Mouse (Mus musculus) embryonic fibroblast, embryonic 13.5 days (primary cell): Measurements from ENCODE around the gene Brdt. TPM values are rescaled to one million over a fixed set of nuclear protein-coding genes. Genes with fewer than 3 reads are reported as not detected.

Experiments used
- H3K27ac ChIP-seq: 2 replicates; pipeline ENCODE4 v1.5.1; 2012; ENCODE audit warnings: low read length, control low read depth, inconsistent platforms; ENCODE audit not compliant: insufficient read depth
- H3K4me1 ChIP-seq: 2 replicates; pipeline ENCODE4 v1.6.1; 2011; ENCODE audit warnings: low read length; ENCODE audit not compliant: control insufficient read depth, insufficient read depth
- H3K4me3 ChIP-seq: 2 replicates; pipeline ENCODE4 v1.5.1; 2011; ENCODE audit warnings: mild to moderate bottlenecking, control low read depth, low read length; ENCODE audit not compliant: insufficient read depth
- CTCF ChIP-seq: IDR thresholded peaks from 2 replicates; pipeline ENCODE4 v1.5.1; 2011; ENCODE audit warnings: mild to moderate bottlenecking, control low read depth, low read length, moderate library complexity, borderline replicate concordance; ENCODE audit not compliant: insufficient read depth
- POLR2A ChIP-seq: IDR thresholded peaks from 2 replicates; pipeline ENCODE4 v1.6.1; 2011; ENCODE audit warnings: low read depth, mild to moderate bottlenecking, control low read depth, low read length, moderate library complexity
- polyA plus RNA-seq: library from polyadenylated mRNA; stranded (reverse); fragments of >200 nt; gene quantifications from 2 replicates; pipeline ENCODE4 v1.2.4, GENCODE M21; 2011; ENCODE audit warnings: low read depth; ENCODE audit not compliant: missing spikeins, insufficient read length

Brdt gene
- polyA plus RNA-seq: 1.4 and 2.0 TPM in 2 replicates

DNA sequence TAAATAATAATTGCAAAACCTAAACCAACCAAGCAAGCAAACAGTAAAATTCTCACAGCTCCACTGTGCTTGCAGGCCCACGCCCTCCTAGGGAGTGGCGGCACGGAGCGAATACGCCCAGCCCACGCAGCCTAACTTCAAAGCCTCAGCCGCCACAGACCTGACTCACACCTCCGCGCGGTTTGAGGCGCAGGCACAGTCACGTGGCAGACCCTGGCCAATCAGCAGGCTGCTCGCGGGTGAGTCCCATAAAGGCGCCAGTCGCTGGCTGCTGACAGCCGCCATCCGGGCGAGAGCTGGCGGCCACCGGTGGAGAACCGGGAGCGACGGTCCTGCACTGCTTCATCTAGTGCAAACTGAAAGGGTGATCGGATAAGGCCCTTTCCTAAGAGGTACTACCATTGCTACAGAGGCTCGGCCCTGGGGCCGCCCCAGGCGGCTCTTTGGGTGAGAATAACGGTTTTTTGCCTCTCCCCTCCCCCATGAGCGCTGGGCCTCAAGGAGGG, at the start of gene Brdt:
Gene Brdt (plus strand): TSS at position 244 of the 506 bp plus-strand sequence.
- Histone ChIP-seq H3K27ac (no peak within 1 kb of the TSS), H3K4me1 (no peaks in the 10 kb centered on the region), H3K4me3 (no peak within 1 kb of the TSS)
- TF ChIP-seq POLR2A (no peak), CTCF (no peak)

DNA sequence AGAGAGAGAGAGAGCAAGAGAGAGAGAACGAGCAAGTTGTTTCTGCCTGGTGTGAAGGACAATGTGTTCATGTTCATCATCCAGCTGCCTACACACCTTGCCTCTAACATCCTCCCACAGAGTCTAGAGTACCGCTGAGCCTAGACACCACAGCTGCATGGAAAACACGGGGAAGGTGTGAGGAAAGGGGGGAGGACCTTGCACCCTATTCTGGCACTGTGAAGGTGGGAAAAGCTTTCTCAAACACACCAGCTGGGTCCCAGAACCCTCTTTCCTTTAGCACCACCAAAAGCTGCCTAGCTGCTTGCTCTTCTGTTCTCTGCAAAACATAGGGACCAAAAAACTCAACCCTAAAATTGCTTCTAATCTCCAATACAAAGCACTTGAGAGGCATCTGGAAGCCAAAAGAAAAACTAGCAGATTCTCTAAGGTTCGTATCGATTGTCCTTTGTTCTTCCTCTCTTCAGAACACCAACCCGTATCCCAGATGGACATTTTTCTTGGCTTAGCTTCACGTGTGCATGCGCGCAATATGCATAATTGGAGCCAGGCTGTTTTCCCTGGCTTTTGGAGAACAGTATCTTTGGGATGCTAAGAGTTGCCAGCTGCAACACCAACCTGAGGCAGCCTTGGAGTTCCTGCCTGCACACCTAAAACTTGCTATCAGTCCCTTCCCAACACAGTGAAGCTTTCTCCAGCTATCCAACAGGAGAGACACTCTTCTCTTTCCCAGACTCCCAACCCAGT, 48.2 kb upstream of the Brdt start:
- Histone ChIP-seq H3K4me3 (no peak overlapping the region), H3K27ac (no peak overlapping the region), H3K4me1 (peaks cover 10% of the 10 kb centered on the region; the same call in 1 of the 2 replicates)
- no peak for TF ChIP-seq POLR2A
- TF ChIP-seq CTCF: no peak

- TF ChIP-seq POLR2A (no peak), CTCF (no peak)
- no peak overlapping the region for H3K4me3 ChIP-seq
Observed at GRCm38 (mm10) chr5:107283935-107284524, 46.9 kb upstream of the Brdt start.

GRCm38 (mm10) chr5:107285563-107285962, 45.4 kb upstream of the Brdt start:
- no peak for TF ChIP-seq POLR2A
- no peak for TF ChIP-seq CTCF
- Histone ChIP-seq H3K4me3 (no peak overlapping the region), H3K4me1 (peaks cover 10% of the 10 kb centered on the region; the same call in 1 of the 2 replicates), H3K27ac (no peak overlapping the region)

More at GRCm38 (mm10) chr5:107283935-107284524, 46.9 kb upstream of the Brdt start:
- no peak overlapping the region for H3K27ac ChIP-seq
- peaks cover 10% of the 10 kb centered on the region; the same call in 1 of the 2 replicates for H3K4me1 ChIP-seq

DNA sequence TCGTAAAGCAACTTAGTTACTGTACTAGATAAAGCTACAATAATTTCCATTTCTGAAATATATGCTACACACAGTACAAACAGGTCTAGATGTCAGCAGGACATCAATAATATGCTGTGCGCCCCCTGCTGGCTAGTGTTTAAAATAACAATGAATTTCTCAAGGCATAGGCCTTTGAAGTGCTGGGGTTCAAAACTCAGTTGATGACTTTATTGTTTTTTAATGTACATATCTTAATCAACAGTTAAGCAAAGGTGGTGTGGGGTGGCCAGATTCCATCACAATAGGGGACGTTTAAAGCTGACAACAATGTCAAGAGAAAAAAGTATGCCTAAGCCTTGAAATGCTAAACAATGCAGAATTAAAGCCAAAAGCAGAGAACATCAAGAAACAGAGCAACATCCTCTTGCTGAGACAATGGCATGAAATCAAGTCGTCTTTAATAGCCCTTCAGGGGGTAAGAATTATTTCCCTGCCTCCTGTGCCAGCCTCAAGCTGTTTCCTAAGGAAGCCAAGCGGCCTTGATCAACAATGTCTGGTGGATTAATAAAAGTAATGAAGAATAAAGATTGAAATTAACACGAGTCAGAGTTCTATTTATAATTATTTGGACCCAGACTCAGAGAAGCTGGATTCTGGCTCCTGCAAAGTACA, 43.6 kb upstream of the Brdt start:
- no peak for TF ChIP-seq POLR2A
- TF ChIP-seq CTCF: no peak
- no peak overlapping the region; the same call in 1 of the 2 replicates for H3K4me3 ChIP-seq
- no peak overlapping the region for H3K27ac ChIP-seq
- H3K4me1 ChIP-seq: peaks cover 10% of the 10 kb centered on the region; the same call in 1 of the 2 replicates

DNA sequence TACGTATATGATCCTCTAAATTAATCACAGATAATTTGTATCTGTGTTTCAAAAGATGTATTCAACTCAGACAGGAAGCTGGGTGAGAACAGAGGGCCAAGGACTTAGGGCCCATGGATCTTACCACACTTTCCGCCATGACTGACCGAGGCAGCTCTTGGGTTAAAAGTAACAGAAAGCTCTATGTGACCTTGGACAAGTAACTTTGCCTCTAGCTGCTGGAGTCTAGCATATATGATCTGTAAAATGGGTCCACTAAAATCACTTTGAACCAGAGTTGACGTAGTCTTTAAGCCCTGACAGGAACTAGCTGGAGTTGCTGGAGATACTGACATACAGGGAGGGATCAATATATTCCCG, 43.1 kb upstream of the Brdt start:
- peak overlapping the region; percentile 63 for H3K4me3 ChIP-seq
- no peak overlapping the region for H3K27ac ChIP-seq
- TF ChIP-seq POLR2A (no peak), CTCF (no peak)
- H3K4me1 ChIP-seq: peaks cover 10% of the 10 kb centered on the region; the same call in 1 of the 2 replicates

- peak overlapping the region; percentile 62 for H3K27ac ChIP-seq
- H3K4me3 ChIP-seq: peak overlapping the region; percentile 63
- H3K4me1 ChIP-seq: peaks cover 7% of the 10 kb centered on the region; the same call in 1 of the 2 replicates
- no peak for TF ChIP-seq CTCF
- no peak for TF ChIP-seq POLR2A
Observed at GRCm38 (mm10) chr5:107288427-107289233, 42.3 kb upstream of the Brdt start.

- Histone ChIP-seq H3K27ac (peak within 1 kb of the TSS; percentile 62), H3K4me3 (peak within 1 kb of the TSS; percentile 63), H3K4me1 (0 out of 2 replicates have a peak, but pooled peaks cover 3% of the 10 kb centered on the region)
- TF ChIP-seq CTCF: no peak
- TF ChIP-seq POLR2A: peak; percentile 78
Observed at GRCm38 (mm10) chr5:107289234-107289764, 41.7 kb upstream of the Brdt start, which contains the start of gene Tgfbr3. Gene Tgfbr3, minus strand, starts transcription at chr5:107289629.

- TF ChIP-seq CTCF (no peak), POLR2A (no peak)
- H3K4me3 ChIP-seq: no peak overlapping the region
- H3K4me1 ChIP-seq: peaks cover 3% of the 10 kb centered on the region
- no peak overlapping the region for H3K27ac ChIP-seq
Observed at GRCm38 (mm10) chr5:107289986-107290385, 41.0 kb upstream of the Brdt start.
